Mouse (Mus musculus): ENCODE measurements around the gene Fut11. TPM values are rescaled to one million over a fixed set of nuclear protein-coding genes. Genes with fewer than 3 reads are reported as not detected.

Fut11 gene
- total RNA-seq (2023) = 1 to 10 TPM; 4.9 TPM

DNA sequence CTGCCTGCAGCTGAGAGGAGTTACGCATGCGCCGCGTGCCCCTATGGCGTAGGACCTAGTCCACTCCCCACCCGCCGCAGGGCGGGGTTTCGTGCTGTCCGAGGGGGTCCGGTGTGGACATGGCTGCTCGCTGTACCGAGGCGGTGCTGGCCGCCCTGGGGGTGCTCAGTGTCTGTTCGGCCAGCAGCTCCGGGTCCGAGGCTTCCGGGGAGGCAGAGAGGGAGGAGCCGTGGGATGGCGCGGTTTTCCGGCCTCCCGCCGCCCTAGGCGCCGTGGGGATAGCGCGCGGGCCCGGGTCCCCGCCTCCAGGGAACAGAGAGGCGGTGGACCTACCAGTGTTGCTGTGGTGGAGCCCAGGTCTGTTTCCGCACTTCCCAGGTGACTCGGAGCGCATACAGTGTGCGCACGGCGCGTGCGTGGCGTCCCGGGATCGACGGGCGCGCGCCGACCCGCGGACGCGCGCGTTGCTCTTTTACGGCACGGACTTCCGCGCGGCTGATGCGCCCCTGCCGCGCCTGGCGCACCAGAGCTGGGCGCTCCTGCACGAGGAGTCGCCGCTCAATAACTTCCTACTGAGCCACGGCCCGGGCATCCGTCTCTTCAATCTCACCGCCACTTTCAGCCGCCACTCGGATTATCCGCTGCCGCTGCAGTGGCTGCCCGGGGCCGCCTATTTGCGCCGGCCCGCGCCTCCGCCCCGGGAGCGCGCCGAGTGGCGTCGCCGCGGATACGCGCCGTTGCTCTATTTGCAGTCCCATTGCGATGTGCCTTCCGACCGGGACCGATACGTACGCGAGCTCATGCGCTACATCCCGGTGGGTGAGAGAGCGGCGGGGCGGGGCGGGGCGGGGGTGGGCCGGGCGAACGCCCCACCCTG, at the start of gene Fut11:
Fut11 (plus strand) TSS at position 85 of the 877 bp plus-strand sequence.

DNA sequence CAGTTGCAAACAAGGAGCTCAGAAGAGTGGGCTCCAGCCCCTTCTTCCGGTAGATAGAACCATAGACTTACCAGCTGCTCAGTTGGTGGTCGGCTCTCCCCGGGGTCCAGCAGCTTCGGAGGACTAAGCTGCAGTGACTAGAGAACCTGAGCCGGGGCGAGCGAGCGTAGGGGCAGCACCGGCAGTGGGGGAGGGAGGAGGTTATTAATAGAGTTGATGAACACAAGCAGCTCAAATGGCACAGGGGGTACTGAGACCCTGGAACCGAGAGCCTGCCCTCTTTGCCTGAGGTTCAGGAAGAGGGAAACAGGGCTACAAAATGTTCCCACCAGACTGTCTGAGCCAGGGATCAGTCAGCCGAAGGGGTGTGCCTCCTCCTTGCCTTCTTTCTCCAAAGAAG, 38.4 kb upstream of the Fut11 start, which contains the start of gene Myoz1:
Myoz1 (minus strand) TSS at position 180 of the 400 bp plus-strand sequence.

DNA sequence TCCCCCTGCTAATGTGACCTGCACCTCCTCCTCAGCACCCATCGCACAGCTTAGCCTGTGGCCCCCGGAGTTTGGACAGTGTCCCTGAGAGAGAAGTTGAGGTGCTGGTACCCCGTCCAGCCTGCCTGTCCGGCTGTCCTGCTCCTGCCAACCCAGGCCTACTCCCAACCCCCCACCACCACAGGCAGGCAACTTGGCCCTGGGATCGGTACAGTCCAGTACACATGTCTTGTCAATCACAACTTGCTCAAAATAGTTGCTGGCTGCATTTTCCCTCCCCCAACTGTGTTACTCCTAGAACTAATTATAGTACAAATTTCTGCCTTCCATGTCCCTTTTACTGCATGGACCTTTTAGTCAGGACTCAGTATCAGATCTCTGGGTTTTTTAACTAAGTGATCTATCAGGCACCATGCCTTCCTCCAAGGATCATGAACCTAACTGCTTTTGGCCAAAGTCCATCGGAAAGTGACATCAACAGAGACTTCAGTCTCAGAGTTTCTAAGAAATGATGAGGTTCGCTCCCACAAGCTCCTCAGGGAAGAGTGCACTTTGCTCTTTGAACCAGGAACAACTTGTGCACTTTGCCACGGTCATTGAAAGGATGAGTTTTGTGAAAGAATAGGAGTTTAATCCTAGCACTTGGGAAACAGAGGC, 26.5 kb upstream of the Fut11 start, which contains the start of gene Synpo2l:
Synpo2l (minus strand) TSS at position 201 of the 657 bp plus-strand sequence.

DNA sequence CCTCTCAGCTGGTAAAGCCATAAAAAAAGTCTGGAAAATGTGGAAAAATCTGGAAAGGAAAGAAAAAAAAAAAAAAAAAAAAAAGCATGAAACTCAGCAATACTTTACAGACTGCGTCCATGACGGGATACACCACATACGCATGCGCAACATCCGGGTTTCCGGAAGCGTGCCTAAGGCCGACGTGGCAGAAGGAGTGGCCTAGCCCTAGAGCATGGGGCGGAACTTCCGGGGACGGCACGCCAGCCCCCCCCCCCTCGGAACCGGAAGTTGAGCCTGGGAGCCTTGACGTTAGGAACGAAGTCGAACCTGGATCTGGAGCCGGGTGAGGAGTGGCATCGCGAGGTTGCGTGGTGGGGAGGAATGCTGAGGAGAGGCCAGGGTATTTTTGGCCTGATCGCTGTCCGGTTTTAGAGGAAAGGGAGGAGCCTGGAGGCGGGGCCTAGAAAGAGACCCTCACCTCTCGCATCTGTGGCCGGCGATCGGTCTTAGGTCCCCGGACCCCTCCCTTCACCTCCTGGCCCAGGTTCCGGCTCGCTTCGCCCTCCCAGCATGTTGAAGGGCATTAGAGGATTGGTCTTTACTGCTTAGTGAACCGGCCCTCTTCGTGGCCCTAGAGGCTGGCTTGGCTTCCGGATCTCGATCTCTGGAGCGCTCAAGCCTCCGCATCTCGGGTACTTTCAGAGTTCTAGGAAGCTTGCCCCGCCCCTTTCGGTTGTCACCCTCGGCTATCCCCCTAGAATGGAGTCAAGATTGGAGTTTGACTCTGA, 20.5 kb upstream of the Fut11 start, which contains the start of gene Sec24c:
Sec24c (plus strand) TSS at position 245 of the 770 bp plus-strand sequence.

DNA sequence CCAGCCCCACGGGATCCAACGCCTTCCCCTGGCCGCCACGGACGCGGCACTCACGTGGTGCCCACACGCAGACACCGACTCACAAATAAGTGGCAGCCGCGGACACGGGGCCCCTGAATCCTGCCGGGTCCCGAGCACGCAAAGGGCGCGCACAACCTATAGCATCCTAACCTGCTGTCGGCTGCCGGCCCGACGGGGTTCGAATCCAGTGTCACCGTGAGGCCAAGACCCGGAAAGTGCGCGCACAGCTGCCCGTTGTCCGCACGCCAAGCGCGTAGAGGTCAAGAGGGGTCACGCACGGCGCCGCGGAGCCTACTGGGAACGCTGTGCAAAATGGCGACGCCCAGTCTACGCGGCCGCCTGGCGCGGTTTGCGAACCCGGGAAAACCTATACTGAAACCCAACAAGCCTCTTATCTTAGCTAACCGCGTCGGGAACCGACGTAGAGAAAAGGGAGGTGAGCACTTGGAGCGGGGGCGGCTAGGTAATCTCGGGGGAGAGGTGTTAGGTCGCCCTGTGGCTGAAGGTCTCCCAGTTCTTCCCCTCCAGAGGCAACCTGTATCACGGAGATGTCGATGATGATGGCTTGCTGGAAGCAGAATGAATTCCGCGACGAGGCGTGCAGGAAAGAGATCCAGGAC, 8.1 kb downstream of the Fut11 start, which contains the start of gene Chchd1:
Chchd1 (plus strand) TSS at position 266 of the 641 bp plus-strand sequence.

DNA sequence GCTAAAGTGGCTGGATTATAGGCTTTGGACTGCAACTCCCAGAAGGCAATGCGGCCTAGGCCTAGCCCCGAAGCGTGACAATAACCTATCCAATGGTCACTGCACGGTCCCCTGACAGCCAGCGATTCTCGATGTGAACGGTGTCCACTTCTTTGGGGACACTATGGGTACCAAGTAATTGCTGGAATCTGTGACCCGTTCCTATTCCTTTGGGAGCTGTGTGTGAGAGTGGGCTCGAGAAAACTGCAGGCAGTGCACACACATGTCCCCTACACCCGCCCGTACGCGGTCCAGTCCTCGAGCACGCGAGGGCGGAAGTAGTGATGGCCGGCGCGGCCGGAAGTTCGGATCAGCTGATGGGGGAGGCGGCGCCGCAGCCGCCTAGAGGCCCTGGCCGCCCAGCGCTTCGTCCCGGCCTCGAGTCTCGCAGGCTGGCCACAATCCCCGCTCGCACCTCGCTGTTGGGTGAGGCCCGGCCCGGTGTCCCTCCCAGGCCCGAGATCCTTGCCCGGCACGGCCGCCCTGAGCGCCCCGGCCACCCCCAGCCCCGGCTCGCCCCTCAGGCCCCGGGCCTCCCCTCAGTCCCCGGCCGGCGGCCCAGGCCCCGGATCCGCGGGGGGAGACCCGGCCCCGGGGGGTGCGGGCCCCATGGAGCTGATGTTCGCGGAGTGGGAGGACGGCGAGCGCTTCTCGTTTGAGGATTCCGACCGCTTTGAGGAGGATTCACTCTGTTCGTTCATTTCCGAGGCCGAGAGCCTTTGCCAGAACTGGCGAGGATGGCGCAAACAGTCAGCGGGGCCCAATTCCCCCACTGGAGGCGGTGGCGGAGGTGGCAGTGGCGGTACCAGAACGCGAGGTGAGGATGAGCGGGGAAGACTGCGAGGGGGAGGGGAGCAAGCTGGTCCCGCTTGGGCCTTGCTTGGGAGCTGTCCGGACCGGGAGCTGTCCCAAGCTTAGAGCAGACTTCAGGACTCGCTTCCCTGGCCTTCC, 12.7 kb downstream of the Fut11 start, which contains the start of gene Zswim8:
Zswim8 (plus strand) TSS at position 352 of the 990 bp plus-strand sequence.

DNA sequence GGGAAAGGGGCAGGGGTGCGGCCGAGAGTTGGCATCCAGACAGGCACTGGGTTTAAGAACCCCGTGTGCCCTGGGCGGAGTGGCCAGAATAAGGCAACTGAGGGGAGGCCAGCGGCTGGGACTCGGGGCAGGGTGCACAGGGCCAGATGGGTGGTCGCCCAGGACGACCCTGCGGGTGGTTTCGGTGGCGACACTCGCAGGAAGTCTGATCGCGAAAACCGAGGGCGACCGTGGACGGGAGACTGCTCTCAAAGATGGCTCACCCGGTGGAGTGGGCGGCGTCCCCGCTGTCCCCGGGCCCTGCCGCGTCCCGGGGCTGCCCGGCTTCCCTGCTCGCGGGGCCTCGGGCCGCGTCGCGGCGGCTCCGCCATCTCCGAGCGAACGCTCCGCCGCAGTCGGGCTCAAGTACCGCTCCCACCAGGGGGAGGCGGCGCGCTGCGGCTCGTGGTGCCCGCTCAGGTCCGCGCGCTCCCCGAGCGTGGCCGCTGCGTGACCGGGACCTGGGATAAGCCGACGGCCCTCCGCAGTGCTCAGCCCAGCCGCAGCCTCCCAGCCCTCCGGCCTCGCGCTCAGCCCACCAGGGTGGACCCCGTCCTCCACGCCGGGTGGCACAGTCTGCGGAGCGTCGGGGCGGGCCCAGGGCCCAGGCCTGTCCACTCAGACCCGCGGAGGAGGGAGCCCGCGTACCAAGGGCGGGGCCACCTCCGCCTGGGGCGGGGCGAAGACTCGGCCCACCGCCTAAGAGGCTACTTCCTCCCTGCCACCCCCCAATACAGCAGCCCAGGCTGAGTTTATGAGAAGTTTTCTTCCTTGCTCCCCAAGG, 39.4 kb downstream of the Fut11 start, which contains the start of gene Ndst2:
Ndst2 (minus strand) TSS at position 611 of the 823 bp plus-strand sequence.

Other genes starting within 250 kb of the Fut11 start
- not detected for gene Cfap70, start 242.7 kb upstream of the Fut11 start, total RNA-seq (2023)
- gene Anxa7, start 214.8 kb upstream of the Fut11 start, total RNA-seq (2023) = 10 to 100 TPM; 50.6 to 61.4 TPM
- 1 to 10 TPM; 2.6 to 2.8 TPM for gene Mss51, start 198.1 kb upstream of the Fut11 start, total RNA-seq (2023)
- 10 to 100 TPM; 52.7 to 53.5 TPM for gene Ppp3cb, start 148.4 kb upstream of the Fut11 start, total RNA-seq (2023)
- 1 to 10 TPM; 2.1 to 2.6 TPM for gene Usp54, start 53.9 kb upstream of the Fut11 start, total RNA-seq (2023)
- gene Myoz1, start 38.4 kb upstream of the Fut11 start, total RNA-seq (2023) = under 1 TPM; 0.40 to 0.42 TPM
- gene Synpo2l, start 26.6 kb upstream of the Fut11 start, total RNA-seq (2023) = not detected
- gene Sec24c, start 20.7 kb upstream of the Fut11 start, total RNA-seq (2023) = 100 to 1,000 TPM; 129 to 175 TPM
- gene Chchd1, start 8.0 kb downstream of the Fut11 start, total RNA-seq (2023) = 10 to 100 TPM; 19.2 to 24.1 TPM
- 100 to 1,000 TPM; 103 to 108 TPM for gene Zswim8, start 12.6 kb downstream of the Fut11 start, total RNA-seq (2023)
- gene Ndst2, start 39.6 kb downstream of the Fut11 start, total RNA-seq (2023) = 10 to 100 TPM; 37.6 to 47.6 TPM
- 10 to 100 TPM; 55.2 to 58.4 TPM for gene Camk2g, start 99.1 kb downstream of the Fut11 start, total RNA-seq (2023)
- 10 to 100 TPM; 28.2 to 28.4 TPM for gene Plau, start 141.7 kb downstream of the Fut11 start, total RNA-seq (2023)
- 100 to 1,000 TPM; 154 to 163 TPM for gene Vcl, start 234.4 kb downstream of the Fut11 start, total RNA-seq (2023)

Data from neutrophil, adult 59 days (primary cell).